In genomic region chr7:64515280-64515679, GRCm38 (mm10) we compare ENCODE assay signal across 23 mouse cellular contexts. TPM values are rescaled to one million over a fixed set of nuclear protein-coding genes. Genes with fewer than 3 reads are reported as not detected.
DNase-seq lines count a peak whose midpoint lies in the region; ATAC-seq and TF ChIP-seq lines count a peak whose summit lies in the region.
"Had no signal": no experiment of that assay in that cellular context is flagged by ENCODE, and none has a peak within 500 bp of the region (broad histone marks: within the 10 kb centered on the region; RNA-seq: fewer than 3 reads in every experiment).

No protein-coding gene starts in this region.

- H3K9ac ChIP-seq in lung, embryonic 16.5 days (ENCODE audit: low read length) = no peak overlapping the region
- no peak overlapping the region for H3K9ac ChIP-seq in stomach, embryonic 16.5 days (ENCODE audit: low read length)
- no peak overlapping the region for H3K9ac ChIP-seq in stomach, postnatal 0 days (ENCODE audit: low read length)
- H3K9ac ChIP-seq: embryonic facial prominence, embryonic 13.5 days; forebrain, embryonic 12.5 days; forebrain, embryonic 15.5 days; hindbrain, embryonic 12.5 days; hindbrain, embryonic 15.5 days had no signal

- H3K4me1 ChIP-seq in lung, embryonic 16.5 days (replicated peaks; ENCODE audit: control insufficient read depth, insufficient read depth, low read length) = no peaks in the 10 kb centered on the region
- H3K4me1 ChIP-seq in lung, adult 2 months (ENCODE audit: control insufficient read depth, insufficient read depth, low read length) = no peaks in the 10 kb centered on the region
- no peaks in the 10 kb centered on the region for H3K4me1 ChIP-seq in stomach, embryonic 16.5 days (ENCODE audit: control insufficient read depth, insufficient read depth, low read length)
- H3K4me1 ChIP-seq in stomach, postnatal 0 days (replicated peaks; ENCODE audit: control insufficient read depth, insufficient read depth) = no peaks in the 10 kb centered on the region
- H3K4me1 ChIP-seq: embryonic facial prominence, embryonic 13.5 days had no signal

- 0 out of 2 replicates have a peak, but pooled peaks have one; percentile 26 for ATAC-seq in lung, embryonic 16.5 days (ENCODE audit: low read depth)
- ATAC-seq in stomach, embryonic 16.5 days (ENCODE audit: insufficient read depth, low FRiP score) = 0 out of 2 replicates have a peak, but pooled peaks have one; percentile 21
- ATAC-seq in stomach, postnatal 0 days (ENCODE audit: low FRiP score, low TSS enrichment) = no peak
- ATAC-seq: Patski had no signal

- no peak for TF ChIP-seq POLR2A in lung, adult 2 months (IDR thresholded peaks at IDR 0.05; ENCODE audit: borderline replicate concordance, extremely low read depth, low read depth, low read length)

- H3K27me3 ChIP-seq in lung, embryonic 16.5 days (ENCODE audit: control insufficient read depth, insufficient read depth, low read depth, low read length) = no peaks in the 10 kb centered on the region
- no peaks in the 10 kb centered on the region for H3K27me3 ChIP-seq in stomach, embryonic 16.5 days (ENCODE audit: control insufficient read depth, insufficient read depth, low read length)
- H3K27me3 ChIP-seq in stomach, postnatal 0 days (ENCODE audit: control insufficient read depth, insufficient read depth, low read length) = no peaks in the 10 kb centered on the region
- H3K27me3 ChIP-seq: CH12.LX; embryonic facial prominence, embryonic 13.5 days; forebrain, embryonic 12.5 days; forebrain, embryonic 15.5 days; hindbrain, embryonic 12.5 days; hindbrain, embryonic 15.5 days had no signal

- H3K4me3 ChIP-seq in lung, embryonic 16.5 days (ENCODE audit: low read length) = no peak overlapping the region
- H3K4me3 ChIP-seq in lung, adult 2 months (replicated peaks; ENCODE audit: extremely low read depth, low read depth, low read length) = no peak overlapping the region
- H3K4me3 ChIP-seq in stomach, embryonic 16.5 days (replicated peaks; ENCODE audit: low read length) = no peak overlapping the region
- no peak overlapping the region for H3K4me3 ChIP-seq in stomach, postnatal 0 days (ENCODE audit: low read depth, low read length)
- H3K4me3 ChIP-seq: embryonic facial prominence, embryonic 13.5 days; erythroblast, embryonic 14.5 days; forebrain, embryonic 12.5 days; forebrain, embryonic 15.5 days; heart, adult 2 months; hindbrain, embryonic 12.5 days; hindbrain, embryonic 15.5 days had no signal

- no peaks in the 10 kb centered on the region for H3K9me3 ChIP-seq in lung, embryonic 16.5 days (ENCODE audit: control insufficient read depth, low read length)
- H3K9me3 ChIP-seq in stomach, embryonic 16.5 days (replicated peaks; ENCODE audit: control insufficient read depth, low read length) = no peaks in the 10 kb centered on the region
- no peaks in the 10 kb centered on the region for H3K9me3 ChIP-seq in stomach, postnatal 0 days (ENCODE audit: control insufficient read depth, low read length)
- H3K9me3 ChIP-seq: embryonic facial prominence, embryonic 13.5 days; forebrain, embryonic 12.5 days; forebrain, embryonic 15.5 days; hindbrain, embryonic 12.5 days; hindbrain, embryonic 15.5 days had no signal

- no peak for TF ChIP-seq EP300 in stomach, postnatal 0 days (optimal IDR thresholded peaks at IDR 0.05)

- 61% methylated on average over 3 of the region's 3 CpGs for WGBS in lung, embryonic 16.5 days
- 59% methylated on average over 3 of the region's 3 CpGs for WGBS in lung, adult 2 months
- WGBS in stomach, embryonic 16.5 days = 52% methylated on average over 3 of the region's 3 CpGs
- 58% methylated on average over 3 of the region's 3 CpGs for WGBS in stomach, postnatal 0 days

- no peaks in the 10 kb centered on the region for H3K36me3 ChIP-seq in lung, embryonic 16.5 days (ENCODE audit: control insufficient read depth, insufficient read depth, low read length)
- H3K36me3 ChIP-seq in stomach, embryonic 16.5 days (ENCODE audit: control insufficient read depth, insufficient read depth, low read length) = no peaks in the 10 kb centered on the region
- no peaks in the 10 kb centered on the region for H3K36me3 ChIP-seq in stomach, postnatal 0 days (ENCODE audit: control insufficient read depth, insufficient read depth, low read length)
- H3K36me3 ChIP-seq: embryonic facial prominence, embryonic 13.5 days; forebrain, embryonic 15.5 days; G1E; hindbrain, embryonic 12.5 days; hindbrain, embryonic 15.5 days had no signal

- no peak overlapping the region for H3K27ac ChIP-seq in lung, embryonic 16.5 days (ENCODE audit: low read length)
- no peak overlapping the region for H3K27ac ChIP-seq in stomach, embryonic 16.5 days (ENCODE audit: low read length)
- H3K27ac ChIP-seq in stomach, postnatal 0 days (replicated peaks) = no peak overlapping the region
- H3K27ac ChIP-seq: embryonic facial prominence, embryonic 13.5 days; forebrain, embryonic 12.5 days; forebrain, embryonic 15.5 days; heart, adult 2 months; hindbrain, embryonic 12.5 days; hindbrain, embryonic 15.5 days had no signal

- no peak for TF ChIP-seq CTCF in lung, adult 2 months (IDR thresholded peaks at IDR 0.05; ENCODE audit: insufficient read depth, low read length)
- TF ChIP-seq CTCF in stomach, postnatal 0 days (IDR thresholded peaks at IDR 0.05; ENCODE audit: low read depth) = no peak

- no peak overlapping the region for H3K4me2 ChIP-seq in lung, embryonic 16.5 days (ENCODE audit: low read depth, low read length)
- H3K4me2 ChIP-seq in stomach, embryonic 16.5 days (ENCODE audit: low read depth, low read length) = no peak overlapping the region
- H3K4me2 ChIP-seq in stomach, postnatal 0 days (replicated peaks; ENCODE audit: low read depth) = no peak overlapping the region
- H3K4me2 ChIP-seq: embryonic facial prominence, embryonic 13.5 days; forebrain, embryonic 12.5 days; forebrain, embryonic 15.5 days; heart, embryonic 11.5 days; hindbrain, embryonic 12.5 days; hindbrain, embryonic 15.5 days had no signal

- DNase-seq in cerebellum, adult 9-10 months = peak; percentile 24
- DNase-seq in cerebellum, adult 11-12 months = no peak
- peak; percentile 86 for DNase-seq in heart, adult 11 months
- DNase-seq in heart, adult 9 months (ENCODE audit: low spot score in 2 of 2) = no peak
- DNase-seq in lung, adult 2 months = no peak
- DNase-seq in stomach, postnatal 0 days (ENCODE audit: low spot score) = no peak
- DNase-seq: adrenal gland, postnatal 10 days; adrenal gland, postnatal 36 days; B cell, adult 2 months; gastrocnemius, postnatal 25 days; heart, adult 2 months had no signal

RNA-seq across cellular contexts. Expression of gene Apba2, which starts 13.8 kb away (rescaled TPM):
- 1.5 and 1.7 TPM in 2 replicates for polyA plus RNA-seq in lung, embryonic 16.5 days (2015; fragmentation: Nextera tagmentation; extraction: Ambion mirVana)
- 1.3 and 1.8 TPM in 2 replicates for polyA plus RNA-seq in lung, adult 2 months (2012; rRNA removed)
- 5.8 and 6.7 TPM in 2 replicates for polyA plus RNA-seq in stomach, embryonic 16.5 days (2015; fragmentation: Nextera tagmentation; extraction: Ambion mirVana)
- 2.6 and 3.4 TPM in 2 replicates for polyA plus RNA-seq in stomach, postnatal 0 days (2015; fragmentation: Nextera tagmentation; extraction: Ambion mirVana)
- polyA plus RNA-seq: erythroblast, embryonic 14.5 days; G1E; Patski had no signal

Comparison
In these comparisons a context has a peak if more than half of its experiments do, and no peak if none do; other contexts are left out.
1. DNase-seq: peak in cerebellum, adult 9-10 months (single experiment) and heart, adult 11 months (single experiment); none in cerebellum, adult 11-12 months (single experiment), heart, adult 9 months (0 of 2), lung, adult 2 months (single experiment) and stomach, postnatal 0 days (single experiment).